Mouse (Mus musculus) gastrocnemius, postnatal 10 days (tissue): Measurements from ENCODE around the gene Qdpr. TPM values are rescaled to one million over a fixed set of nuclear protein-coding genes. Genes with fewer than 3 reads are reported as not detected.
A peak's percentile ranks its signal among the peaks of the same experiment; 100 is the strongest.
"Not testable (repeated sequence)": the region's sequence is repeated elsewhere in the genome, so short reads cannot be mapped to it uniquely, and the experiment has no call there.

Experiments
- DNase-seq: peaks from one replicate; pipeline ENCODE4 v3.0.0; 2021; ENCODE audit warnings: mixed read lengths
- total RNA-seq, 2 experiments: library from RNA; stranded (reverse); gene quantifications; 2 replicates each; pipeline ENCODE4 v1.2.3; 2021

The Qdpr gene
- total RNA-seq, 2 experiments from 2014 or later, result 106 to 125 TPM

DNA sequence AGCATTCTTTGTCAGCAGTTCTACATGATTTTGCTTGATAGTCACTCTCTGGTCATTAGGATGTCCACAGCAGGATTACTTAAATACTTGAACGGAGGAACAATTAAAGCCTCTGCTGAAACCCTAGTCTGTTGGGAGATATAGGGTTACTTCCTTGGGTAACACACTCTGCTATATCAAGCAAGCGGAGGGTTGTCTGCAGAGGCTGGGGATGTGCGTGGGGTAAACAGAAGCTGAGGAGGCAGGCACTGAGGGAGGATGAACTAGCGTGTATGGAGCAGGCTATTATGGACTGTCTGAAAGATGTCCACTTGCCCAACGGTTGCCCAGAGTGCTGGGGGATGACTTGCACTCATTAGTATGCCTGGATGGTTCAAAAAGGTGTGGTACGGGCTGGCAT is 3.4 kb upstream of the Qdpr start, which contains the start of gene Clrn2:
Gene Clrn2, plus strand, starts transcription at position 301 of the 400 bp plus-strand sequence.
- no peak for DNase-seq

DNA sequence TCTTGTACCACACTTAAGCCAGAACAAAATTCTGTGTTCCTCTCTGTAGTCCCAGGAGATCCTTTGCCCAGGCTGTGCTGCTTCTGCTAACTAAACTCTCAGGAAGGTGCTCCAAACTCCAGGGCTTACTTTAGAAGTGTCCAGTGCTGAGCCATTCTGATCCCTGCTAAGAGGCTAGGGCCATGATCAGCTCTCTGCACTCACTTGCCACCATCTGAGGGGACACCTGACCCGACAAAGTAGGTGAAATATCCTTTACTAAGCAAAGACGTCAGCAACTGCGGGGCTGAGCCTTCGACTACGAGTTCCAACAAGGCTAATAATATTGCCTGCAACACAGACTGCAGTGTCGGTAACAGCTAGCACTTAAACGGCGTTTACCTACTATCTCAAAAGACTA is 830 bp downstream of the Qdpr start:
- no peak for DNase-seq

DNA sequence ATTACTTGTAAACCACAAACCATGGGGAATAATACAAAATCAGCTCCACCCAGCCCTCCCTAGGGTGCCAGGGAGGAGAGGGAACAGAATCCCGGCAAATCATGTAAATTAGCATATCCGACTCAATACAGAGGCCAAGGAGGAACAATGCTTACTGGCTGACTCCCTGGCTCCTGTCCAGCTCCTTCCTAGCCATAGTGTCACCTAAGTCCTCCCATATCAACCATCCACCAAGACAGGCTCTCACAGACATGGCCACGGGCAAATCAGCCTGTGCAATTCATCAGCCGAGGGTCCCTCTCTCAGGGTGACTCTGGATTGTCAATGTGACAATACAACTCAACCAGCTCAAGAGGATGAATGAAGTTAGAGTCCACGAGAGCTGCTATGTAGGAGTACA is 1.4 kb downstream of the Qdpr start:
- DNase-seq, result no peak

DNA sequence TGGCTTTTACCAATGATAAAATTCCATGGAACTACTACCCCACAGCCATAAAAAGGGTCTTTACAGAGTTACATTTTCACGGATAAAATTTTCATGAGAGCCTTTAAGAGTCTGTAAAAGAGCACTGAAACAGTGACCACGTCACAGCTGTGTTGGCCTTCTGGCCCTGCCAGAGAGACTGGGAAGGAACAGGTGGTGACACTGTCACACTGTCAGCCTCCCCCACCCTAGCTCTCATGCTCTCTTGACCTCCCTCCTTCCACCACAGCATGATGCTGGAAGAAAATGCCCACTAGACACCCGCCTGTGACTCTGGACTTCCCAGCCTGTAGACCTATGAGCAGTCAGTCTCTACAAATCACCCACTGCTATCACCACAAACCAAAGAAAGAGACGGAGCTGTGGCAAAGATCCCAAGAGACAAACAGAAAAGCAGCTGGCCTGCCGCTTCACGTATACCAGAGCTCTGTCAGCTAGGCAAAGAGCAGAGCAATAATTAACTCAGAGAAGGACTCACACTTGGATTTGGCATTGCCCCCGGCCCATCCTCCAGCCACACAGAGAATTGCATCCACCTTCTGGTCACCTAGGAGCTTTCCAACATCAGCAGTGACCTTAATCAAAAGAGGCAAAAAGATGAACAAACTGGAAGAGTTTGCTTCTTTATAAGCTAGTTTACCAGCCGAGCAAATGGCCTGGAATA is 5.8 kb downstream of the Qdpr start:
- no peak for DNase-seq

DNA sequence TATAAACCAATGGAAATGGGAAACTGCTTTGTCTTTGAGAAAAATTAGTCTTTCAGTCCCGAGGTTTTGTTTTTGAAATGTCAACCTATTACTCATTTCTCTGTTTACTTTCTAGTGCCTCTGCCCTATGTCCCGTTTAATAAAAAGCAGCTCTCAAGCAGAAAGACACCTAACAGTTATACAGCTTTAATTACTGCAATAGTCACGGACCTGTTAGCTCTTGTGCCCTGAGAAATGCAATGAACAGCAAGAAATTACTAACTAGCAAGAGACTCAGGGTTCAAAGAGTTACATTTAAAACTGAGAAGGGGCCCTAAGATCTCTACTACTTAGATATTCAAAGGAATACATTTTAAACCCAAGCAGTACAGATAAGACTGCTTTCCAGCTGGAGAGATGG is 8.3 kb downstream of the Qdpr start:
- no peak for DNase-seq

DNA sequence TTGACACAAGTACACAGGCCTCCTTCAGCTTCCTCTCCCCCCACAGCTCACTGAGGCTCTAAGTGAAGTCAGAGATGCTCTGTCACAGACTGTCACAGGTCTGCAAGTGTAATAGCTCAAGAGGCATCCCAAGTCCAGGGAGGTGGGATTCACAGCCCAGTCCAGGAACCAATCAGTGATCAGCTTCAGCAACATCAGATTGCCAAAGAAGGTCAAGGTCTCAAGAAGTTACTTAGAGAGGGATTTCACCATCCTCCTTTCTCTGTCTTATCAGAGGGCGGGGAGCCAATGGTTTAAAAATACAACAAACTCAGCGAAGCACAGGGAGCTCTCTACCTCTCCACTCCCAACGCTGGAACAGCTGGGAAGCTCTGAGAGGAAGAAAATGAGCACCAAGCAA is 8.9 kb downstream of the Qdpr start:
- no peak for DNase-seq

DNA sequence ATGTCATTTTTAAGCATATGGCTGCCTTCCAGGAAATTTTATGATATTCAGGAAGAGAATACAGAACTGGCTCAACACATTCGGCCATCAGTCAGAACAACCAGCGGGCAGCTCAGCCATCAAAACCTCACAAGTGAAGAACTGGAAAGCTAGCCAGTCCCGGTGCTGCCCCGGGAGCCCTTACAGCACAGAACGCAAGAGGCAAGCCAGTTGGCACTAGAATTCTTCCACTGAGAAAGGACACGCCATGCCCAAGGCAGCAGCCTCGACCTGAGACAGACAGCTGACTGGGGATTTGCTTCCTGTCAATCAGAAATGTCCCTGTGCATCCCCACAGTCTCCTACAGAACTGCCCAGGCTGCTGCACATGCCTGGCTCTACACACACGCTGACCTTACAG is 11.7 kb downstream of the Qdpr start:
- peak; percentile 32 for DNase-seq

DNA sequence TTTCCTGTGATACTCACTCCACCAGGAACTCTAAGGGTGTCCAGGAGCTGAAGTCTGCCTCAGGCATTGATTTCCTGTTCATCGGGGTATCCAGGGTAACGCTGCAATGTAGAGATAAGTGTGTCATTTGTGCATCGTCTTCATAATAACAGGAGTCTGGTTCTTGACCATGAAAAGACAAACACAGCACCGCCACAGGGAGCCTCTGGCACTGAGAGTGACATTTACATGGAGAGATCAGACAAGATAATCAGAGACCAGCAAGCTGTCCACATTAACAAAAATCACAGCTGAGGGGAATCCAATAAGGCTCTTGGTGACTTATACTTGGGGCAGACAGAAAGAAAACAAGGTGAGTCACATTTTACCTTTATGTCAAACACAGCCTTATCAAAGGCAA is 12.2 kb downstream of the Qdpr start:
- no peak for DNase-seq

DNA sequence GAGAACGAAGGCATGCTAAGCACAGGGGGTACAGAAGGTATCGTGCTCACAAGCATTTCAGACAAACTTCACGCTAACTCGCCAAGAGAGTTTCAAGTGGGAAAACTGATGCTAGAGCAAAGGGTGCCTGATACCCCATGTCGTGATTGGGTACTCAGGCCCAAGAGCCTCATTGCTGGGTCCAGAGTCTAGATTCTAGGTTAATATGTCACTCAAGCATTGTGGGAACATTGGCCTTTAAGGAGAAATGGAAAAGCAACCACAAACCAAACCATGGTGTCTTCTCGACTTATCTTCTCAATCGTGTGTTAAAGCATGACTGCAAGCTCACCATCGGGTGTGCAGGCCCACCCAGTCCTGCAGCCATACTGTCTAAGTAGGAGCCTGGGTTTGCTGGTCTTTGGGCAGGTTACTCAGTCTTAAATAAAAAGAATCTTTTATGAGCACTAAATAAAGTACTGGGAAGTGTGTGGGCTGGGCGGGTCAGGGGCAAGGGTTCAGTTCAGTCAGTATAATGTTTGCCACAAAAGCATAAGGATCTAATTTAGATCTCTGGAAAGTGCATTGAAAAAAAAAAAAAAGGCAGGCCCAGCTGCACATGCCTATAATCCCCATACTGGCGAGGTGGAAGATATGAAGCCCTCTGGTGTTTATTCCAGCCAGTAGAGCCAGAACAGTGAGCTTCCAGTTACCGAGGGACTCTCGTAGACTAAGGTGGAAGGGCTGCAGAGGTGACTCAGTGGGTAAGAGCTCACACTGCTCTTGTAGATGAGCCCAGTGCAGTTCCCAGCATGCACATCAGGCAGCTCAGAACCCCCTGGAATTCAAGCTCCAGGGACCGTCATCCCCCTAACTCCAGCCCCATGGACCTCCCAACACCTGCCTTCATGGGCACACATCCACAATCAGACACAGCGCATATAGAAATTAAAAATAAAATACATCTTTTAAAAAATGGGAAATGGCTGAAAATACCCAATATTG is 13.8 kb downstream of the Qdpr start:
- no peak for DNase-seq

DNA sequence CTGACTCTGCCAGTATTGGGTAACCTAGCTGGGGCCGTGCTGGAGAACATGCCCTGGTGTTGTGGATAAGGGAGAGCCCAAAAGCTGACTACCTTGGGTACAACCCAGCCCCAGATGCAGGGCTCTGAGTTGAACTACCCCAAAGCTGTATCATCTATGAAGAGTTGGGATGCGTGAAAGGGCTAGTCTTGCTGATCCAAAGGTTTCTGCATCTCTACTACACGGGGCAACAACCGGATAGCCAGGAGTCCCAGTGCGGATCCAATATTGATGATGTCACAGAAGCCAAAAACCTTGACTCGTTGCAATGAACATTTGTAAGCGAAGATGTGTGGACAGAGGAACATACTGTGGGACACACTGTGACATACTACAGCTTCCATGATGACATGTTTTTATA is 22.1 kb downstream of the Qdpr start:
- DNase-seq, result no peak

DNA sequence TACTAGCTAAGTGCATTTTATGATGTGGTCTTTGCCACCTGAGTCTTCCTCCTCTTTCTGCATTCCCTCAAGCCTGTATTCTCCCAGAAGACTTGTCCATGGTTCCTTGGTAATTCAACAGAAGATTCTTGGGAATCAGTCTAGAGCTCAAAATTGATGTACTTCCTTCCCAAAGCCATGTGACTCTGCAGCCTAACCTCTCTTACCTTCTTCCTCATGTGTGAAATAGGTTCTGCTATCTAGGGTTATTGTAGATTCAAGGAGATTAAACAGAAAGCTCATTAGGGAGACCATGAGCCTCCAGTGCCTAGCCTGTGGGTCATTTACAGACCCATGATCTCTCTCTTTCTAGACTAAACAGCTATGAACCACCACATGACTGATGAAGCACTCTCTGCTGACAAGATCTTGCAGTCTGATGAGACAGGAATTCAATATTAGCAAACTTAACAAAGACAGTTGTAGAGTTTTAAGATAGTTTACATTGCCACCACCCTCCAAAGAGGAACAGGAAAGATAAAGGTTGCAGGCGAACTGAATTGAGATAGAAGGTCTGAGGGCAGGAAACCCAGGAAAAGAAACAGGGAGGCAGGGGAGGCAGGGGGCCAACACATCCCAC is 23.5 kb downstream of the Qdpr start:
- no peak for DNase-seq

DNA sequence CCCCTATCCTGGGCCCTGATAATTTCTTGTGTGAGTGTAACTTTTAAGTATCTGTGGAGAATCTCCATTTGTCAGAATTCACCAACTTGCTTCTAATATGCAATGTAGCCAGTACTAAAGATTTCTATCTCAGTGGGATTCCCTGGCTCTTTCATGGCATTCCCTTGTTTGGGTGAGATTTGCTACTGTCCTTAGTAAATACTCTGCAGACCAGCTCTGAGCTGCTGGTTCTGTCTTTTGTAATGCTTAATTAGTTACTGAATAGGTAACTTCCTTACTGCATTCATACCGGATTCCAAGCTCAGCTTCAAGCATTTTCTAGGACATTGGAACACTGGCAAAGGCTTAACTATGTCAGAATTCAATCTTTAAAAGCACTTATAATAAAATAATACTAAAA is 24.3 kb downstream of the Qdpr start:
- not testable (repeated sequence) for DNase-seq

DNA sequence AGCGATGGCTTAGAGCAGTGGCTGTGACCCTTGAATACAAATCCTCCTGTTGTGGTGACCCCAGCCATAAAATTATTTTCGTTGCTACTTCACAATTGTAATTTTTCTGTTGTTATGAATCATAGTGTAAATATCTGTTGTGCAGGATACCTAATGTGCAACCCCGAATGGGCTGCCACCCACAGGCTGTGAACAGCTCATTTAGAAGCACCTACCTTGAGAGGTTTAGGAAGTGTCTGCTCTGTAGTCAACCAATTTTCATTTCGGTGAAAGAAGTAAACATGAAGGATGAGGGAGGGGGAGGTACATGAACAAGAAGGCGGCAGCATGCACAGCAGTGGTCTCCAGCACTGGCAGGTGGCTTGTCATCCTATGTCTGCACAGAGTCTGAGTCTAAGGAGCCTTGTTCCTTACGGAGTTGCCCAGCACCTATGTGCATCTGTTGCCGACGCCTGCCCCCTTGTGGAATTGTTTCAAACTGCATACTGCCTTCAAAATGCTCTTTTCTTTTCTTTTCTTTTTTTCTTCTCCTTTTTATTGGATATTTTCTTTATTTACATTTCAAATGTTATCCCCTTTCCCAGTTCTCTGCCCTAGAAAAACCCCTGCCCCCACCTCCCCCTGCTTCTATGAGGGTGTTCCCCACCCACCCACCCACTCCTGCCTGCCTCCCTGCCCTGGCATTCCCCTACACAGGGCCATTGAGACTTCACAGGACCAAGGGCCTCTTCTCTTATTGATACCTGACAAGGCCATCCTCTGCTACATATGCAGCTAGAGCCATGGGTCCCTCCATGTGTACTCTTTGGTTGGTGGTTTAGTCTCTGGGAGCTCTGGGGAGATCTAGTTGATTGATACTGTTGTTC is 25.8 kb downstream of the Qdpr start:
- peak; percentile 57 for DNase-seq

DNA sequence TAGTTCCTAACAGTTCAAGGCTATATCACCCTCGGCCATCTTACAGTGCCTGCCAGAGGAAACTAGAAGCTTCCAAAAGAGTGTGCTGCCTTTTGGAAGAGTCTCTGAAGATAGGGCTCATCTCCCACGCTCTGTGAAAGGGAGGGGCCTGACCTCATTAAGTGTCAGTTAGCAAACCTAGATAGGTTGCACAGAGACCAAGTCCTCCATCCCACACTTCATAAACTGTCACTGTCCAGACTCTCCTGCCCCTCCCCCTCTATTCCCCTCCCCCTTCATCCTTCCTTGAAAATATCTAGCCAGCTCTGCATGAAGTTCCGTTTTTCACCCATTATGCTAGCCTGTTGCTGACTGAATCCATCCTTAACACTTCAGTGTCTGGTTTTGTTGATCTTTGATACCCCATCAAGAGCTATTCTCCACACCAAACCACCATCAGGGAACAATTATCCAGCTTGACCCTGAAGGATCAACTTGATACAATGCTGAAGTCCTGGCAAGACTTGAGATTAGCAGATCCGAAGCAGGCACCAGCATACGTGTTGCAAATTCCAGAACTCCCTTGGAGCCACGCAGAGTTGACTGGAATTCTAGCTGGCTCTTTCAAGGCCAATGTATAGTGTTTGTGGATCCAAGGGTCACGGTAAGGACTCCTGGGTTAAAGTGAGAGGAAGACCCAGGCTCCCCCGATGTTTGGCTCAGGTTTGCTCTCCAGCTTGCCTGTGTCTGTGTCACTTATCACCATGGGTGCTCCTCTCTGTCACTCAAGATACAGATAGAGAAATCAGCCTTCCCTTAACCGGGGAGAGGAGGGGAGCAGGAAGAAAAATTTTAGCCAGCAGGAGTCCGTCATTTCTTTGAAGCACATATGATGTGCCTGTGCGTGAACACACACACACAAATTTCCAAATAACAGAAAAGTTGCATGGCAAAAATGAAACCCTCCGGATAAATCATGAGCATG is 27.9 kb downstream of the Qdpr start:
- DNase-seq, result no peak

DNA sequence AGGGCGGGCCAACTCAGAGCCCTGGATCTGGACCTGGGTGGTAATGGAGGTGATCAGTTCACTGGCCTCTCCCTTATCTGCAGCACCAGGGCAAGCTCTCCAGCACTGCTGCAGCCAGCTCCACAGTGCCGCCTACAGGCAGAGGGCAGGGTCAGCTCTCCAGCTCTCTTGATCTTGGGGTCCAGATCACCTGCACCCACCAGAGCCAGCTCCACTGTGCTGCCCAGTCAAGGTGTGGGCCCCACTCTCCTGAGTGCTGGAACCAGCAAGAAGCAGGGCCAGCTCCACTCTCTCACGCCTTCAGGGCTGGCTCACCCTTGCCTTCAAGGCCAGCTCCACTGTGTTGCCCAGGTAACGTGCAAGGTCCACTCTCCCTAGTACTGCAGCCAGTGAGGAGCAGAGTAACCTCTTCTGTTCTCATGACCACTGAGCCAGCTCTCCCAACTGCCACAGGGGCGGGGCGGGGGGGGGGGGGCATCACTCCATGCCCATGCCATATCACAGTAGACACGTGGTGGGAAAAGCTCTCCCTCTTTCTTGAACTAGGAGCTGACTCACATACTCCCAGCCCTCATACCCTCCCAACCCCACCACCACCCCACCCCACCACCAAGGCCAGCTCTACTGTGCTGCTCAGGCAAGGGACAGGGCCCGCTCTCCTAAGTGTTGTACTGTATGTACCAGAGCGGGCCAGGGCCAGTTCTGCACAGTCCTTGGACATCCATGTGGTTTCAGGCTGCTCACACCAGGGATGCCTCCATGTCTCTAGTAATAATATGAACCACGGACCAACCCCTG is 30.0 kb downstream of the Qdpr start:
- DNase-seq, result peak; percentile 15

DNA sequence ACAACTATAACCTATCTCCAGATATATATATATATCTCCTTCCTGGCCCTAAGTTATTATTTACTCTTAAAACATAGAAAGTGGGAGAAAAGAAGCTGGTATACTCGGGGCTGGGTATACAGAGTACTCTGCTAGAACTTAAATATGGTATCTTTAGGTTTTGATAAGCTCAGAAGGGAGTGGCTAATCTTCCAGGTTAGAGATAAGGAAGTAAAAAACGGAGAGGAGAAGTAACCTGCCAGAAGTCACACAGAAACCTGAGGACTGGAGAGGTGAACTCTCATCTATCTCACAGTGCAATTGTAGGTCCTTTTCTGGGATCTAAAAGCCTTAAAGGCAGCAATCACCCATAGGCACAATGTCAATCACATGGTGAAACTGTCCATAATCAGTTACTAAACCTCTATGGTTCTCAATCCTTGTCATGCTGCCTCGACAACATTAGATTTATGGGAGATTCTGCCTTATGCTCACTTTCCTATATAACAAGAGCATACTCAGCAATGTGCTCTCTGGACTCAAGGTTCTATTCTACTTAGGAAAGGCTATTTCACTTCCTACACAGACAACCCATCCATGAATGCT is 32.1 kb downstream of the Qdpr start:
- no peak for DNase-seq

DNA sequence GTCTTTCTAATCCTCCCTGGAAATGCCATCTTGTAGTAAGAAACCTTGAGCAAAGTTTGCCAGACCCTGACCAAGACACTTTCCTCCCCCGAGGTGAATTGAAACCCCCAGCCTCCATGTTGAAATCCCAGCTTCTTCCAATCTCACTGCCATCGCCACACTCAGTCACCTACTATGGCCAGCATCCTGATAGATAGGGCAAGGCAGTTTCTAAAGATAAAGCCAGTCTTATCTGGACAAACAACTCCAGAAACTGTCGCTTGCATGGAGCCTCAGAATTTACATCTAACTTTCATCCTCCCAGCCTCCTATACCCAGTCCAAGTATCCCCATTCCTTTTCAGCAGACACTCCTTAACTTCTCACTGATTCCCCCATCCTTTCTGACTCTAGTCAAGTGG is 33.6 kb downstream of the Qdpr start:
- no peak for DNase-seq

DNA sequence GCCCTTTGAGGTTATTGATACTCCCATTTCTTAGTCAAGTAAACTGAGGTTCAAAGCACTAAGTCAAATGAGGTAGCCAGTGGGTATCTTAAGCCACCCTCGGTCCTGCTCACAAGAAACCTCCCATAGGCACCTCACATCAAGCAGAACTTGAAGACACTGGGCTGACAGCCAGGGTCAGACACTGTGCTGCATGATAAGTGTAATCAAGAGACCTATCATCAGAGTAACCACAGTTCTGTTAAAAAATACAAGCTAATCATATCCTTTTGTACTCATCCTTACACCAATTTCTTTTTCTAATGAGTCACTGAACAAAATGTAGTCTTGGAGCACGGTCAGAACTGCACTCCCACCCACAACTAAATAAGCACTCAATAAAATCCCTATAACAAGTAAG is 43.9 kb downstream of the Qdpr start:
- DNase-seq, result no peak

DNA sequence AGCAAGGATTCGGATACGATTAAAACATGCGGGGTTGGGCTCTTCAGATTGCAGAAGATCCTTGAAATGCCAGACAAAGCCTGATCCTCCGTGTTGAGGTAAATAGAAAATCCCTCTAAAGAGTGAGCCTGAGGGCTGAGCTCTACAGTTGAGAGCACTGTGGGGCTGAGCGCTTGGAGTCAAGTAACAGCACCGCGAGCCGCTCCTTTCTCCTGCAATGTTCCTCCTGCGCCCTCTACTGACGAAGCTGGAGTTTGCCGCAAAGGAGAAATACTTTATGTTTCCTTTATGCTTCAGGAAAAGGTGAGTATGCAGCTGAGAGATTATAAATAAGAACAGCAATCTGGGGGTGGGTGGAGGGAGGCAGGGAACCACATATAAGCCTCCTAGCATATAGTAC is 47.4 kb downstream of the Qdpr start:
- DNase-seq, result peak; percentile 73
